28 mouse cellular contexts compared by ENCODE assay signal in the genomic region with DNA sequence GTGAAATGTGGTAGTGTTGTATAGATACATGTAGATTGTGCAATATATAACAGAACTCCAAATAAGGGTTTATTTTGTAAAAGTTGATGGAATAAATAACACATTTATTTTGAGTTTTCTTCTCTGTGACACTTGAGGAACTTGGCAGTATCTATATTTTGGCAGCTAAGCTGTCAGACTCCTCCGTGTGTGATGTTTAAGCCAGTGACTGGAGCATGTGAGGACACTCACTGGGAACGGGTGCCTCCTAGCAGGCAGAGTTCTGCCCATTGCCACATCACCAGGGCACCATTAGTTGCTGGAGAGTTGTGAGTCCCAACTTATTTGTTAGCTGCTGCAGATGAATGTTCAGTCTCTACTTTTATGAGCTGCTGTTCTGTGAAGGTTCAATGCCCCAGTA.
"Had no signal": no experiment of that assay in that cellular context is flagged by ENCODE, and none has a peak within 500 bp of the region (broad histone marks: within the 10 kb centered on the region; RNA-seq: fewer than 3 reads in every experiment).

No protein-coding gene starts in this region.

- H3K27ac ChIP-seq: embryonic facial prominence, embryonic 10.5 days; embryonic facial prominence, embryonic 12.5 days; embryonic facial prominence, embryonic 13.5 days; embryonic facial prominence, embryonic 15.5 days; forebrain, embryonic 10.5 days; forebrain, embryonic 12.5 days; forebrain, embryonic 13.5 days; forebrain, embryonic 15.5 days; gastrocnemius, adult 2 months; heart, adult 2 months had no signal

- H3K36me3 ChIP-seq: embryonic facial prominence, embryonic 12.5 days; embryonic facial prominence, embryonic 13.5 days; embryonic facial prominence, embryonic 15.5 days; forebrain, embryonic 10.5 days; forebrain, embryonic 12.5 days; forebrain, embryonic 15.5 days had no signal

- H3K4me3 ChIP-seq: embryonic facial prominence, embryonic 10.5 days; embryonic facial prominence, embryonic 12.5 days; embryonic facial prominence, embryonic 13.5 days; embryonic facial prominence, embryonic 15.5 days; erythroblast, embryonic 14.5 days; forebrain, embryonic 10.5 days; forebrain, embryonic 12.5 days; forebrain, embryonic 13.5 days; forebrain, embryonic 15.5 days; gastrocnemius, adult 2 months; heart, adult 2 months had no signal

- H3K27me3 ChIP-seq: embryonic facial prominence, embryonic 12.5 days; embryonic facial prominence, embryonic 13.5 days; embryonic facial prominence, embryonic 15.5 days; forebrain, embryonic 12.5 days; forebrain, embryonic 13.5 days; forebrain, embryonic 15.5 days had no signal

- H3K4me2 ChIP-seq: embryonic facial prominence, embryonic 12.5 days; embryonic facial prominence, embryonic 13.5 days; embryonic facial prominence, embryonic 15.5 days; forebrain, embryonic 12.5 days; forebrain, embryonic 13.5 days; forebrain, embryonic 15.5 days had no signal

- H3K4me1 ChIP-seq: embryonic facial prominence, embryonic 10.5 days; embryonic facial prominence, embryonic 12.5 days; embryonic facial prominence, embryonic 13.5 days; embryonic facial prominence, embryonic 15.5 days; forebrain, embryonic 10.5 days; forebrain, embryonic 12.5 days; forebrain, embryonic 13.5 days; forebrain, embryonic 15.5 days had no signal

- H3K9me3 ChIP-seq: embryonic facial prominence, embryonic 10.5 days; embryonic facial prominence, embryonic 12.5 days; embryonic facial prominence, embryonic 13.5 days; embryonic facial prominence, embryonic 15.5 days; forebrain, embryonic 10.5 days; forebrain, embryonic 12.5 days; forebrain, embryonic 13.5 days; forebrain, embryonic 15.5 days had no signal

- H3K9ac ChIP-seq: embryonic facial prominence, embryonic 12.5 days; embryonic facial prominence, embryonic 13.5 days; embryonic facial prominence, embryonic 15.5 days; forebrain, embryonic 12.5 days; forebrain, embryonic 13.5 days; forebrain, embryonic 15.5 days; forebrain, postnatal 0 days had no signal

- ATAC-seq: forebrain, embryonic 13.5 days; forebrain, embryonic 14.5 days; forebrain, embryonic 15.5 days; forebrain, embryonic 16.5 days; forebrain, postnatal 0 days had no signal

- DNase-seq: cerebellum, adult 8-10 months; cerebellum, adult 9-10 months; cerebellum, adult 9-11 months; cerebellum, postnatal 10 days; cerebellum, postnatal 14 days; cerebellum, postnatal 25 days; cerebellum, postnatal 36 days; embryo, embryonic 11 days; forebrain, postnatal 0 days; gastrocnemius, adult 2 months; gastrocnemius, postnatal 10 days; gastrocnemius, postnatal 14 days; gastrocnemius, postnatal 25 days; gastrocnemius, postnatal 36 days; heart, adult 11 months; heart, adult 18-20 months; heart, adult 2 months had no signal
